Mouse (Mus musculus) liver, embryonic 14.5 days (tissue): ENCODE data around the gene Astn2. TPM values are rescaled to one million over a fixed set of nuclear protein-coding genes. Genes with fewer than 3 reads are reported as not detected.

Experiments used
- ATAC-seq: fragments of 200-750 bp; cut with Nextera tagmentation; 2 replicates; pipeline ENCODE4 v1.8.0; 2017; ENCODE audit warnings: moderate number of reproducible peaks, mild to moderate bottlenecking, moderate library complexity; ENCODE audit not compliant: insufficient read depth
- DNase-seq, 3 experiments: peaks; one replicate each; pipeline ENCODE4 v3.0.0-alpha.2; 2012 to 2013; ENCODE audit warnings: low read depth in 3 of 3, low spot score in 3 of 3
- H3K27ac ChIP-seq: fragments of 300-500 bp; sonication (generic); 2 replicates; pipeline ENCODE4 v1.5.1; 2014; ENCODE audit warnings: moderate library complexity, mild to moderate bottlenecking, control low read depth, inconsistent platforms
- H3K27me3 ChIP-seq: fragments of 300-500 bp; sonication (generic); 2 replicates; pipeline ENCODE4 v1.6.1; 2014; ENCODE audit warnings: mild to moderate bottlenecking, low read length, moderate library complexity; ENCODE audit not compliant: control insufficient read depth, insufficient read depth
- H3K36me3 ChIP-seq: fragments of 300-500 bp; sonication (generic); replicated peaks from 2 replicates; pipeline ENCODE4 v1.6.1; 2014; ENCODE audit warnings: low read depth; ENCODE audit not compliant: control insufficient read depth, insufficient read depth
- H3K4me1 ChIP-seq, 2 experiments: fragments of 200-500 bp in 1 of 2; fragments of 300-500 bp in 1 of 2; sonication (generic) in 1 of 2; replicated peaks; 2 replicates each; pipeline ENCODE4 v1.6.1; 2012 to 2014; ENCODE audit warnings: antibody characterized with exemption in 1 of 2, inconsistent platforms in 1 of 2, low read length in 1 of 2; ENCODE audit not compliant: control insufficient read depth in 2 of 2, insufficient read depth in 2 of 2
- H3K4me2 ChIP-seq: fragments of 300-500 bp; sonication (generic); 2 replicates; pipeline ENCODE4 v1.6.1; 2014; ENCODE audit warnings: low read depth, mild to moderate bottlenecking, control low read depth, moderate library complexity
- H3K4me3 ChIP-seq, 2 experiments: fragments of 200-500 bp in 1 of 2; fragments of 300-500 bp in 1 of 2; sonication (generic) in 1 of 2; 2 replicates each; pipeline ENCODE4 v1.5.1; 2012 to 2014; ENCODE audit warnings: low read depth in 2 of 2, low read length in 2 of 2, mild to moderate bottlenecking in 2 of 2, control low read depth in 1 of 2, inconsistent platforms in 1 of 2, moderate library complexity in 1 of 2; ENCODE audit not compliant: insufficient read depth in 1 of 2
- H3K9ac ChIP-seq: fragments of 300-500 bp; sonication (generic); replicated peaks from 2 replicates; pipeline ENCODE4 v1.6.1; 2014; ENCODE audit warnings: mild to moderate bottlenecking, control low read depth, moderate library complexity
- H3K9me3 ChIP-seq: fragments of 300-500 bp; sonication (generic); 2 replicates; pipeline ENCODE4 v1.6.1; 2016; ENCODE audit warnings: low read length, mixed read lengths; ENCODE audit not compliant: control insufficient read depth
- CTCF ChIP-seq: IDR thresholded peaks from 2 replicates; pipeline ENCODE4 v1.5.1; 2016; ENCODE audit warnings: antibody characterized with exemption, low read depth, control low read depth
- EP300 ChIP-seq: IDR thresholded peaks from 2 replicates; pipeline ENCODE4 v1.6.1; 2016; ENCODE audit warnings: antibody characterized with exemption, low read depth
- WGBS: fragments of 180-500 bp; shearing (Covaris S2); extraction: QIAGEN DNeasy Blood & Tissue Kit; methylation state at CpG from one replicate; pipeline ENCODE4 v1.1.7; 2014; ENCODE audit not compliant: insufficient replicate concordance; 5-methylcytosine and 5-hydroxymethylcytosine counted together
- polyA plus RNA-seq, 2 experiments: library from polyadenylated mRNA; depleted of rRNA in 1 of 2; stranded (reverse) in 1 of 2; unstranded in 1 of 2; fragments of >200 nt; fragmentation: Nextera tagmentation in 1 of 2; extraction: Ambion mirVana in 1 of 2; gene quantifications; 2 replicates each; pipeline versions ENCODE4 v1.2.1 to v1.2.3; 2012 to 2014

The Astn2 gene
- polyA plus RNA-seq, 2 experiments = 0.16 TPM; not detected in 1

- ATAC-seq = no peak
- Histone ChIP-seq H3K4me2 (no peak overlapping the region), H3K9ac (no peak overlapping the region), H3K9me3 (no peaks in the 10 kb centered on the region), H3K4me1 (peaks cover 0 to 12% of the 10 kb centered on the region in 2 experiments; a peak in 3 of 4 replicates), H3K27ac (no peak overlapping the region), H3K27me3 (no peaks in the 10 kb centered on the region), H3K4me3 (no peak overlapping the region), H3K36me3 (peaks cover 8% of the 10 kb centered on the region)
- WGBS = 71% methylated on average over 6 of the region's 6 CpGs
- no peak for DNase-seq
- TF ChIP-seq EP300 = no peak
- no peak for TF ChIP-seq CTCF
Observed at GRCm38 (mm10) chr4:65610896-65611295, 793.5 kb downstream of the Astn2 start.

GRCm38 (mm10) chr4:65610329-65610728 is 794.1 kb downstream of the Astn2 start:
- Histone ChIP-seq H3K27me3 (no peaks in the 10 kb centered on the region), H3K4me3 (no peak overlapping the region), H3K36me3 (peaks cover 8% of the 10 kb centered on the region), H3K4me1 (peaks cover 0 to 14% of the 10 kb centered on the region in 2 experiments; a peak in 3 of 4 replicates), H3K9me3 (no peaks in the 10 kb centered on the region), H3K9ac (no peak overlapping the region), H3K4me2 (no peak overlapping the region), H3K27ac (no peak overlapping the region)
- DNase-seq = no peak
- no peak for ATAC-seq
- TF ChIP-seq CTCF = no peak
- TF ChIP-seq EP300 = no peak
- WGBS = 67% methylated on average over 5 of the region's 5 CpGs

- H3K4me1 ChIP-seq = peaks cover 3 to 16% of the 10 kb centered on the region in 2 experiments; a peak in 3 of 4 replicates
- ATAC-seq = no peak
- no peaks in the 10 kb centered on the region for H3K9me3 ChIP-seq
- TF ChIP-seq EP300 = no peak
- no peak for TF ChIP-seq CTCF
- H3K36me3 ChIP-seq = no peaks in the 10 kb centered on the region
- H3K27ac ChIP-seq = no peak overlapping the region
- 61% methylated on average over 4 of the region's 4 CpGs for WGBS
- H3K9ac ChIP-seq = no peak overlapping the region
- H3K27me3 ChIP-seq = no peaks in the 10 kb centered on the region
- DNase-seq = no peak
- no peak overlapping the region for H3K4me2 ChIP-seq
- no peak overlapping the region for H3K4me3 ChIP-seq
Observed at GRCm38 (mm10) chr4:65608112-65608511, 796.3 kb downstream of the Astn2 start.

GRCm38 (mm10) chr4:65607184-65607631 is 797.2 kb downstream of the Astn2 start:
- Histone ChIP-seq H3K27me3 (no peaks in the 10 kb centered on the region), H3K9me3 (no peaks in the 10 kb centered on the region), H3K36me3 (no peaks in the 10 kb centered on the region), H3K4me3 (no peak overlapping the region), H3K4me2 (peak overlapping the region; percentile 28), H3K9ac (no peak overlapping the region), H3K27ac (no peak overlapping the region), H3K4me1 (peaks cover 3 to 20% of the 10 kb centered on the region in 2 experiments; a peak in 3 of 4 replicates)
- 32% methylated on average over 10 of the region's 10 CpGs for WGBS
- DNase-seq (no peak), ATAC-seq (peak; percentile 60)
- TF ChIP-seq CTCF (no peak), EP300 (no peak)

- Histone ChIP-seq H3K4me3 (peak overlapping the region; percentile 70 to 72), H3K9me3 (no peaks in the 10 kb centered on the region), H3K4me1 (peaks cover 3 to 20% of the 10 kb centered on the region in 2 experiments; a peak in 3 of 4 replicates), H3K4me2 (peak overlapping the region; percentile 71), H3K36me3 (no peaks in the 10 kb centered on the region), H3K27me3 (no peaks in the 10 kb centered on the region), H3K9ac (peak overlapping the region; percentile 63), H3K27ac (no peak overlapping the region)
- ATAC-seq (peak; percentile 44; the same call in 1 of the 2 replicates), DNase-seq (no peak)
- TF ChIP-seq EP300 (no peak), CTCF (no peak)
- WGBS = under 1% methylated on average over 21 of the region's 21 CpGs
Observed at GRCm38 (mm10) chr4:65605151-65605702, 799.2 kb downstream of the Astn2 start.
